8 mouse cellular contexts compared by ENCODE assay signal in genomic region chr15:83924656-83925055, GRCm38 (mm10).
A peak's percentile ranks its signal among the peaks of the same experiment; 100 is the strongest.
DNase-seq lines count a peak whose midpoint lies in the region; ATAC-seq and TF ChIP-seq lines count a peak whose summit lies in the region.

No protein-coding gene starts in this region.

- H3K4me3 ChIP-seq in intestine, embryonic 14.5 days (ENCODE audit: low read depth, low read length): no peak overlapping the region
- no peak overlapping the region for H3K4me3 ChIP-seq in intestine, postnatal 0 days (ENCODE audit: low read depth, low read length)
- no peak overlapping the region for H3K4me3 ChIP-seq in embryonic facial prominence, embryonic 10.5 days

- H3K27me3 ChIP-seq in intestine, embryonic 14.5 days (replicated peaks; ENCODE audit: control insufficient read depth, insufficient read depth, low read length): no peaks in the 10 kb centered on the region
- H3K27me3 ChIP-seq in intestine, postnatal 0 days (replicated peaks; ENCODE audit: control insufficient read depth, insufficient read depth, low read length): no peaks in the 10 kb centered on the region
- no peaks in the 10 kb centered on the region for H3K27me3 ChIP-seq in embryonic facial prominence, embryonic 10.5 days (replicated peaks; ENCODE audit: low read depth, poor library complexity, severe bottlenecking)

- no peak overlapping the region for H3K9ac ChIP-seq in intestine, embryonic 14.5 days (ENCODE audit: low read length)
- no peak overlapping the region for H3K9ac ChIP-seq in intestine, postnatal 0 days (ENCODE audit: low read depth, low read length)

- H3K4me2 ChIP-seq in intestine, embryonic 14.5 days (ENCODE audit: low read length): no peak overlapping the region
- no peak overlapping the region for H3K4me2 ChIP-seq in intestine, postnatal 0 days (replicated peaks; ENCODE audit: low read depth)

- 19% methylated on average over 4 of the region's 4 CpGs for WGBS in intestine, embryonic 14.5 days
- WGBS in intestine, postnatal 0 days: 22% methylated on average over 4 of the region's 4 CpGs
- 18% methylated on average over 4 of the region's 4 CpGs for WGBS in embryonic facial prominence, embryonic 10.5 days

- H3K9me3 ChIP-seq in intestine, embryonic 14.5 days (ENCODE audit: control insufficient read depth, low read length): no peaks in the 10 kb centered on the region
- H3K9me3 ChIP-seq in intestine, postnatal 0 days (ENCODE audit: control insufficient read depth): no peaks in the 10 kb centered on the region
- H3K9me3 ChIP-seq in embryonic facial prominence, embryonic 10.5 days: no peaks in the 10 kb centered on the region

- DNase-seq in intestine, embryonic 14.5 days (ENCODE audit: low spot score): peak; percentile 76
- DNase-seq in urinary bladder, postnatal 25 days (ENCODE audit: low spot score): peak; percentile 19
- DNase-seq in urinary bladder, postnatal 4 days (ENCODE audit: low spot score in 2 of 2): no peak
- peak; percentile 70 for DNase-seq in embryonic facial prominence, embryonic 10.5 days (ENCODE audit: low spot score)
- no peak for DNase-seq in left cerebral cortex, adult 8-10 months (ENCODE audit: low spot score in 2 of 2)
- DNase-seq in cerebellum, postnatal 25 days: no peak

- no peak for TF ChIP-seq CTCF in intestine, postnatal 0 days (IDR thresholded peaks at IDR 0.05; ENCODE audit: low read depth)

- H3K27ac ChIP-seq in intestine, embryonic 14.5 days (ENCODE audit: low read depth): no peak overlapping the region
- no peak overlapping the region for H3K27ac ChIP-seq in intestine, postnatal 0 days (ENCODE audit: low read depth, low read length)
- no peak overlapping the region for H3K27ac ChIP-seq in embryonic facial prominence, embryonic 10.5 days (replicated peaks)

- no peaks in the 10 kb centered on the region for H3K4me1 ChIP-seq in intestine, embryonic 14.5 days (replicated peaks; ENCODE audit: control insufficient read depth, insufficient read depth, low read length)
- H3K4me1 ChIP-seq in intestine, postnatal 0 days (replicated peaks; ENCODE audit: control insufficient read depth, insufficient read depth, low read length): no peaks in the 10 kb centered on the region
- no peaks in the 10 kb centered on the region for H3K4me1 ChIP-seq in embryonic facial prominence, embryonic 10.5 days

- no peaks in the 10 kb centered on the region for H3K36me3 ChIP-seq in intestine, embryonic 14.5 days (ENCODE audit: control insufficient read depth, insufficient read depth, low read length)
- no peaks in the 10 kb centered on the region for H3K36me3 ChIP-seq in intestine, postnatal 0 days (ENCODE audit: control insufficient read depth, insufficient read depth)
- H3K36me3 ChIP-seq in embryonic facial prominence, embryonic 10.5 days (replicated peaks): no peaks in the 10 kb centered on the region

- ATAC-seq in intestine, embryonic 14.5 days (replicated peaks; ENCODE audit: low FRiP score, low TSS enrichment, low read depth): no peak
- ATAC-seq in intestine, postnatal 0 days: no peak
- ATAC-seq in inflammation-experienced regulatory T-cells, adult 6 months: no peak

Comparison
In these comparisons a context has a peak if more than half of its experiments do, and no peak if none do; other contexts are left out.
1. DNase-seq: peak in intestine, embryonic 14.5 days (single experiment), urinary bladder, postnatal 25 days (single experiment) and embryonic facial prominence, embryonic 10.5 days (single experiment); none in urinary bladder, postnatal 4 days (0 of 2), left cerebral cortex, adult 8-10 months (0 of 2) and cerebellum, postnatal 25 days (0 of 2).